Mouse (Mus musculus) E14TG2a.4 (cell line): ENCODE data around the gene Apoh.

Experiments
- CTCF ChIP-seq: conservative IDR thresholded peaks from 2 replicates; pipeline ENCODE4 v1.5.1; 2014; ENCODE audit warnings: low read length
- NANOG ChIP-seq: IDR thresholded peaks from 2 replicates; pipeline ENCODE4 v1.6.1; 2014; ENCODE audit warnings: borderline replicate concordance, low read length, mixed read lengths
- POU5F1 ChIP-seq: IDR thresholded peaks from 2 replicates; pipeline ENCODE4 v1.6.1; 2014; ENCODE audit warnings: low read length, borderline replicate concordance

- TF ChIP-seq CTCF (no peak), POU5F1 (no peak), NANOG (no peak)
These were observed 76.1 kb downstream of the Apoh start for GRCm38 (mm10) chr11:108419242-108419641.
